Mouse (Mus musculus) brown adipose tissue, adult 24 weeks (tissue): Measurements from ENCODE around the gene Krt4. TPM values are rescaled to one million over a fixed set of nuclear protein-coding genes. Genes with fewer than 3 reads are reported as not detected.

ENCODE experiments used
- H3K27ac ChIP-seq: fragments of 200-500 bp; replicated peaks from 2 replicates; pipeline ENCODE4 v1.5.1; 2012; ENCODE audit warnings: low read depth, mild to moderate bottlenecking, low read length
- H3K4me1 ChIP-seq: fragments of 200-500 bp; 2 replicates; pipeline ENCODE4 v1.6.1; 2012; ENCODE audit warnings: low read length, mixed read lengths; ENCODE audit not compliant: control insufficient read depth, insufficient read depth, insufficient read length
- H3K4me3 ChIP-seq: fragments of 200-500 bp; 2 replicates; pipeline ENCODE4 v1.5.1; 2012; ENCODE audit warnings: low read depth, mild to moderate bottlenecking, low read length, moderate library complexity; ENCODE audit not compliant: insufficient read depth
- polyA plus RNA-seq: library from polyadenylated mRNA; stranded (reverse); fragments of >200 nt; gene quantifications from 2 replicates; pipeline ENCODE4 v1.2.4, GENCODE M21; 2012; ENCODE audit not compliant: missing spikeins, insufficient read depth, insufficient read length

Gene Krt4
- polyA plus RNA-seq, 1 experiment: not detected

DNA sequence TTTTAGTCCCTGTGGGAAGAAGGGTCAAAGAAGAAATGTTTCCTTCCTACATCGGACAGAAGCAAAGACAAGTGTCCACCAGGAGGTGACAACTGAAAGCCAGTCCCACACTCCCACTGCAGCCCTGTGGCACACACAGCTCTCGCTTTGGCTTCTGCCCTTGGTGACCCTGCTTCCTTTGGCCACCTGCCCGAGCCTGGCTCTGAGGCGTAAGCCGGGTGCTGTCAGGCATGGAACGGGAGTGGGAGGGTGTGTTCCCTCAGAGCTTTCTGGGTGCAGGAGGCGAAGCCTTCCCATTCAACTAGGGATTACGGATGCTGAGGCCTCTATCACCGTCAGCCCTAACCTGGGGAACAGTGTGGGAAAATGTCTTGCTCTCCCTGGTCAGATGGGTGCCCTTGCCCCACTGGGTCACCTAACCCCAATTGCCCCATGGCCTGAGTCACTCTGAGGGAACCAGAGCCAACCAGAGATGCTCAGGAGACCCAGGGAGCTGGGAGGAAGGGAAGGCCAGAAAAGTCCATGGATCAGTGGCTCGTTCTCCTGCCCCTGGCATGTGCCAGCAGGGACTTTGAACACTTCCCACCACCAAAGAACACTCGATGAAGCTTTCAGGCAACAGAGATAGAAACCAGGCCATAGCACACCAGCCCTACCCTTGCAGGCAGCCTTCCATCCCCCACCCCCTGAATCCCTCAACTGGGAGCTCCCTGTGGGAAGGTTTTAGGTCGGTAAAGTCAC lies 3.0 kb upstream of the Krt4 start:
- H3K4me3 ChIP-seq: no peak overlapping the region
- peaks cover 9% of the 10 kb centered on the region; the same call in 1 of the 2 replicates for H3K4me1 ChIP-seq
- H3K27ac ChIP-seq: peak overlapping the region; percentile 94

DNA sequence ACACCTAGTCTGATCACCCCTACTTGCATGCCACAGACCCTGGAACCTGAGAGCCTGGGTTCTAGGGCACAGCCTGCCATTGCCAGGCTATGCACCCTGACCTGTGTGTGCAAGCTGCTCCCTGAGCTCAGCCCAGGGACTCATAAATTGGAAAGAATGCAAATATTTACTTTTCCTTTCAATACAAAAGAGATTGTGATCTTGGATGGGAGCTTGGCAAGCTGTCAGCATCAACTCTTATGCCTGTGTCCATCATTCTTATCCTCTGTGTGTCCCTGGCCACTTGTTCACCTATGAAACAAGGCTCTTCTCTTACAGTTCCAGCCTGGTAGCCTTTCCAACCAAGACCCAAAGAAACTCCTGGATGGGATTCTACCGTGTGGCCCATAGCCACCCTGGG lies 506 bp upstream of the Krt4 start:
- Histone ChIP-seq H3K4me3 (no peak overlapping the region), H3K4me1 (peaks cover 4% of the 10 kb centered on the region; the same call in 1 of the 2 replicates), H3K27ac (no peak overlapping the region)

DNA sequence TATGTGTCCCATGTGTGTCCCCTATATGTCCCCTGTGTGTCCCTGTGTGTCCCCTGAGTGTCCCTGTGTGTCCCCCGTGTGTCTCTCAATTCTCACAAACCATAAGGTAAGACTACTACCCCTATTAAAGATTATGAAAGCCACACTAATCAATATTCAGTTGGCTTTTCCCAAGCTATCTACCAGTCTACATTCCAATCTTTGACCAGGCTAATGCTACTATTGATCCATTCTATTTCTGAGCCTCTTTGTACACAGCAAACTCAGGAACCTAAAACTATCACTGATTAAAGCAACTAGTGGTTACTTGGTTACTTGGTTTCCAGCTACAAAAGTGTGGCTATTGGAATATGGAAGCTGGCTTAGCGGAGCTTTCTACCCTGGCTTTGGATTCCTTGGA lies 2.2 kb downstream of the Krt4 start:
- Histone ChIP-seq H3K27ac (no peak overlapping the region), H3K4me3 (no peak overlapping the region), H3K4me1 (no peaks in the 10 kb centered on the region)

GRCm38 (mm10) chr15:101916072-101916471 lies 8.5 kb downstream of the Krt4 start:
- Histone ChIP-seq H3K27ac (no peak overlapping the region), H3K4me3 (no peak overlapping the region), H3K4me1 (no peaks in the 10 kb centered on the region)

- Histone ChIP-seq H3K4me3 (no peak overlapping the region), H3K4me1 (no peaks in the 10 kb centered on the region), H3K27ac (no peak overlapping the region)
These were observed 19.7 kb downstream of the Krt4 start for GRCm38 (mm10) chr15:101904849-101905248.

GRCm38 (mm10) chr15:101902171-101903149 lies 22.1 kb downstream of the Krt4 start:
- Histone ChIP-seq H3K27ac (no peak overlapping the region), H3K4me1 (no peaks in the 10 kb centered on the region), H3K4me3 (no peak overlapping the region)

DNA sequence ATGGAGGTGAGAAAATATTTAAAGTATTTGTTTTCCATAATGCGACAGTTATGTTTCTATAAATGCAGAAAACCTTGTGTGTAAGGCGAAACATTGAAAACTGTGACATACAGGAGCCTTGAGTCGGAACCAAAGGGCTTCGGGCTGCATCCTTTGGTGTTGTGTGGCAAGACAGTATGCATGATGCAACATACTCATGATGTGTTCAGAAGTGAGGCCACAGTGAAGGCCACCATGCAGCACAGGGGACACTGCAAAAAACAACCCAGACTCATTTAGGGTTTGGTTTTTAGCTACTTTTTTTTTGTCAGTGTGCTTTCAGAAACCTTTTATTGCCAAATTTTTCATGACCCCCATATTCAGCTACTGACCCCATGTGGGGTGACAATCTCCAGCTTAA lies 29.3 kb downstream of the Krt4 start:
- Histone ChIP-seq H3K4me3 (no peak overlapping the region), H3K4me1 (no peaks in the 10 kb centered on the region), H3K27ac (no peak overlapping the region)

DNA sequence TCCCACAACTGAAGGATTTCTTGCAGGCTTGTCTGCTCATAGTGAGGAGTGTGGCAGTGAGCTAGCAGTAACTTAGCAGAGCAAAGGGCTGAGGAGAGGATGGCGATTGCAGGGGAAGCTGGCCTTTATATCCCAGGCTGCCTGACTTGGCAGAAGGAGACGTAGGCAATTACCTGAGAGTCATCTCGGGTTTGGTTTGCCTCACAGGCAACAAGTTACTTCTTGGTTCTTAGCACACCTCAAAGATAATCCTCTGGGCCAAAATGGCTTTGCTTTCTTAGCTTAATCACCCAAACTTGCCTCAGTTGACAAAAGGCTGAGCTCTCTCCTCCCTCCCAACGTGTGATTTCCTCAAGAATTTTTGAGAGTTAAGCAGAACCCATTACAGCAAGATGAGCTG lies 31.7 kb downstream of the Krt4 start, which contains the start of gene Krt76:
Gene Krt76 (minus strand): TSS at position 101 of the 400 bp plus-strand sequence.
- Histone ChIP-seq H3K27ac (no peak within 1 kb of the TSS), H3K4me3 (no peak within 1 kb of the TSS)

DNA sequence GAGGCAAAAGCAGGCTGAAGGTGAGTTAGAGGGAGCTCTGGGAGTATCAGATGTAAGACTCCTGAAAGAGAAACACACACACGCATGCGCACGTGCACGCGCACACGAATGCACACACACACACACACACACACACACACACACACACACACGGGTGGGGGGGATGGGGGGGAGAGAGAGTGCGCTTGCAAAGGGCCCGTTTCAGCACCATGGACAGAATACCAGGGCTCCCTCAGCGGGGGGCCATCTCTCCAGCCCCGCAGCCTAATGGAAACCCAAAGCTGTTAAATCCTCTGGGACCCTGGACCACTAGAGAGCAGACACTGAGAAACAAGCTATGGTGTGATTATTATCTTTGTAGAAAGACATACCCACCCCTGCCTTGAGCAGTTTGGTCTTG lies 44.8 kb downstream of the Krt4 start:
- H3K27ac ChIP-seq: no peak overlapping the region
- H3K4me1 ChIP-seq: no peaks in the 10 kb centered on the region
- H3K4me3 ChIP-seq: no peak overlapping the region

More for the DNA sequence above, 31.7 kb downstream of the Krt4 start, which contains the start of gene Krt76:
- H3K4me1 ChIP-seq: no peaks in the 10 kb centered on the region

DNA sequence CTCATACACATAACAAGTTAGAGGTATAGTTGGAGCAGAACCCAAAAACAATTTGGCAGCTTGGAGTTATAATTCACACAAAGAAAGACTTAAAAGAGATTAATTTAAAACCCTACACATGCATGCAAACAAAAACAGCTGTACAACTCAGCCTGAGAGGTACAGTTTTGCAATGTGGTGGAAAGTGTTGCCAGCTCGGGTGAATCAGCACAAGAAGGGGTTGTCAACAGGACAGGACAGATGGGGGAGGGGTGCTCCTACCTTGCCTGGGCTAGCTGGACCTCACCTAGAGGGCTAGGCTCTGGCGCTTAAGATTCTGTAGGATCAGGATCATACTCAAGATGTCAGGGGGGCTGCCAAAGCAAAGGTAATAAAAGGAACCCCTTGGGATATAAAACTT lies 46.5 kb downstream of the Krt4 start:
- Histone ChIP-seq H3K4me1 (no peaks in the 10 kb centered on the region), H3K27ac (no peak overlapping the region)

DNA sequence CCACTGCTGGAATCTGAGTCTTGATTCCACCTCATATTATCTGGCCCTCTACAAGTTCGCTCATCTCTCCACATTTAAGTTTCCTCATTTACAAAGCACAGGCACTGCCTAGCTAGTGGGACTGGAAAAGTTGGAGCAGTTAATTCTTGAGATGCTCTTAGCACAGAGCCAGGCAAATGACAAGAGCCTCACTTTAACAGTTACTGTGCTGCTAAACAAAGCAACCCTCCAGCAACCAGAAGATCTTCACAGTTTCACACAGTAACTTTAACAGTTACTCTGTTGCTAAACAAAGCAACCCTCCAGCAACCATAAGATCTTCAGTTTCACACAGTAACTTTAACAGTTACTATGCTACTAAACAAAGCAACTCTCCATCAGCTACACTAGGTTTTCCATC lies 50.2 kb downstream of the Krt4 start:
- Histone ChIP-seq H3K27ac (no peak overlapping the region), H3K4me3 (no peak overlapping the region), H3K4me1 (no peaks in the 10 kb centered on the region)

More for the DNA sequence above, 46.5 kb downstream of the Krt4 start:
- H3K4me3 ChIP-seq: no peak overlapping the region

DNA sequence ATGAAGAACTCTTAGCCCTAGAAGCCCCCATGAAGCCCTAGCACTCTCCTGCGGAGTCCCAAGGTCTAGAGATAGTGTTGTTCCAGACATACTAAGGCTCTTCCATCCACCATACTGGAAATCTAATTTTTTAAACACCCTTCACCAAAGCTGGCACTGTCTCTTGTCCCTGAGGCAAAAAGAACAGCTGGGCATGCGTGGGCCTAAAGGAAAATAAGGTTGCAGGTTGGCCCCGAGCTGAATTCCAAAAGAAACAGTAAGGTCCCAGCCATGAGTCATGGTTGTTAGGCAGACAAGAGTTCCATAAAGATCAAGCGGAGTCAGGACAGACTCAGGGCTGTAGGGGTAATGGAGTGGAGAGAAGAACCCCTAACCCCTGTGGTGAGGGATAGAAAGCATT lies 51.3 kb downstream of the Krt4 start:
- H3K27ac ChIP-seq: no peak overlapping the region
- H3K4me3 ChIP-seq: no peak overlapping the region
- no peaks in the 10 kb centered on the region for H3K4me1 ChIP-seq

- H3K27ac ChIP-seq: no peak within 1 kb of the TSS
- H3K4me3 ChIP-seq: no peak within 1 kb of the TSS
- H3K4me1 ChIP-seq: no peaks in the 10 kb centered on the region
These were observed 55.1 kb downstream of the Krt4 start, which contains the start of gene Krt77 for GRCm38 (mm10) chr15:101869431-101869830. Krt77 (minus strand) TSS chr15:101869705.
